Mouse (Mus musculus): Measurements from ENCODE around the gene Gmds. TPM values are rescaled to one million over a fixed set of nuclear protein-coding genes. Genes with fewer than 3 reads are reported as not detected.

Gmds gene
- total and polyA plus RNA-seq, 2 experiments from 2014 or later, result 13.7 to 31.9 TPM

DNA sequence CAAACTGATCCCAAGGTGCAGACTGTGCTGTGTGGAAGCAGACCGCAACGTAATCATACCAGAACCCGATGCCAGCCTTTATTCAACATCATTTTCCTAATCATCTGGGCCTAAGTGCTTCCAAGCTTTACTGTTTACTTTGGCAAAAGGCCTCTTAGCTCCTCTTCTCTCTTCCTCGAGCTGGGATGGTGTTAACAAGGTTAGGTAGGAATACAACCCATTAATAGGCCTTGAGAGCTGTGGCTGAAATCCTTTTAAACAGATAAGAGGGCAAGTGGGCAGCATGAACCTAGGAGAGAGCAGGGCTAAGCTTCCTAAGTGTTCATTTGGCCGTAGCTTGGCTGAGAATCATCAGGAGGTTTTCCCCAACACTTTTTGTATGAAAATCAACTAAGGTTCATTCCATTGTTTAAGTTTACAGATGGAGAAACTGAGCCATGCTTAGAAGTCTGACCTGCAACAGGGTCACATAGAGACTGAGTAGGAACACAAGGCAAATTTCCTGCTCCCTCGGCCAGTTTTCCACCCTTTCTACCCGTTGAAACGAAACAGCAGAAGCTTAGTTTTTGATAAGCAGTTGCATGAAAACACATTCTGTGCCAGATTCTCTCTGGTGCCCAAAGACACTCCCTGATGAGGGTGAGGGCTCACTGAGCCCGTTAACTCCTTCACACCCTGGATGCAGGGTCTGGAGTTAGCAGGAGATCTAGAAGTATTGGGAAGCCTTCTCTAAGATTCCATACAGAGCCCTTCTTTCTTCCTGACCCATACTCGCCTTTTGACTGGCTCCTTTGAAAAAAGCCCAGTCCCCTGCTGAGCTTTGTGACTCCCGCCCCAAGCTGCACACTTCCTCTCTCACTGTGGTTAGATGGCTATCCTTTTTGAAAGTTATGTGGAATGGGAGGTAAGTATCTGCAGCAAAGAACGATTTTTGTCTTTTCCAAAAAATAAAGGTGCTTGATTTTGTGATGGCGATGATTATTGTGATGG, 379.9 kb downstream of the Gmds start:
- 52% methylated on average over 13 of the region's 13 CpGs for WGBS
- TF ChIP-seq CTCF (IDR thresholded peaks at IDR 0.05; ENCODE audit: low read depth), result no peak
- no peaks in the 10 kb centered on the region for H3K36me3 ChIP-seq (ENCODE audit: insufficient read depth, low read length)
- H3K27me3 ChIP-seq (ENCODE audit: insufficient read depth, low read length), result no peaks in the 10 kb centered on the region
- H3K4me2 ChIP-seq (ENCODE audit: low read depth, low read length), result no peak overlapping the region
- H3K27ac ChIP-seq, result 0 out of 2 replicates have a peak overlapping the region, but pooled peaks have one; percentile 17
- no peak overlapping the region for H3K9ac ChIP-seq (replicated peaks; ENCODE audit: low read length)
- peaks cover 5% of the 10 kb centered on the region; the same call in 1 of the 2 replicates for H3K4me1 ChIP-seq (ENCODE audit: insufficient read depth, low read length)
- no peaks in the 10 kb centered on the region for H3K9me3 ChIP-seq (ENCODE audit: low read length)
- ATAC-seq (no peak), DNase-seq (ENCODE audit: low spot score) (peak; percentile 2)
- H3K4me3 ChIP-seq (ENCODE audit: low read length), result no peak overlapping the region

DNA sequence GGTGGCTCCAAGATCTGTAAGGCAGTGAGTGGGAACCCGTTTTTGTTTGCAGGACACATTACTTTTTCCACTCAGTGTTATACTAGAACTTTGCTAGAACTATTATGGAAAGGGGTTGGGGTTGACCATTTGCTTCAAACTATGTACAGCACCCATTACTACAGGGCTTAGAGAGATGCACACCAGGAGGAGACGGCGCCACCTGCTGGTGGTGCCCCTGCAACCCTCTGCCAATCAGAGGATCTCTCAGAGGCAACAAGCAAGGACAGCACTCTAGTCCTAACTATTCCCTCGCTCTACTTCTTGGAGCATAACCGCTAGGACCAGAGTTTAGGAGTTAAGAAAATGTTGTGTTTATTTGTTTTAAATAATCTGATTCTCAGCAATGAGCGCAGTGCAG, 382.0 kb downstream of the Gmds start:
- no peak overlapping the region for H3K4me2 ChIP-seq (ENCODE audit: low read depth, low read length)
- peak; percentile 47 for TF ChIP-seq CTCF (IDR thresholded peaks at IDR 0.05; ENCODE audit: low read depth)
- no peak overlapping the region for H3K9ac ChIP-seq (replicated peaks; ENCODE audit: low read length)
- H3K4me1 ChIP-seq (ENCODE audit: insufficient read depth, low read length), result peaks cover 5% of the 10 kb centered on the region; the same call in 1 of the 2 replicates
- no peaks in the 10 kb centered on the region for H3K36me3 ChIP-seq (ENCODE audit: insufficient read depth, low read length)
- H3K9me3 ChIP-seq (ENCODE audit: low read length), result no peaks in the 10 kb centered on the region
- no peaks in the 10 kb centered on the region for H3K27me3 ChIP-seq (ENCODE audit: insufficient read depth, low read length)
- DNase-seq (ENCODE audit: low spot score), result no peak
- ATAC-seq, result no peak
- 84% methylated on average over 6 of the region's 6 CpGs for WGBS
- H3K27ac ChIP-seq, result no peak overlapping the region
- H3K4me3 ChIP-seq (ENCODE audit: low read length), result no peak overlapping the region

DNA sequence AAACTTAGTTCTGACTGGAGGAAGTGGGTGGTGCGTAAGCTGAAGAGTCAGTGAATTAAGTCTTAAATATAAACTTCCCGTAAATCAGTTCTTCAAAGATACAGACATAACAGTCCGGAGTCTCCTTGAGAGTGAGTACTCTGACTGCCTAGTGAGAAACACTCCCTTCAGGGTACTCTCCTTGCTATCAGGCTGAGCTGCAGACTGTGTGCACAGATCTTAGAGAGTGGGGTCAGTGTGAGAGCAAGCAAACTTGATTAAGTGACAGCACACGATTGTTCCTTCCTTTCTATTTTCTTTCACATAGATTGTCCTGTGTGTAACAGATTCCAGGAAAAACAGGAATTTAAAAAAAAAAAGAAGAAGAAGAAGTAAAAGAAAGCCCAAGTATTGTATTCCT, 382.4 kb downstream of the Gmds start:
- H3K27ac ChIP-seq, result no peak overlapping the region
- H3K9me3 ChIP-seq (ENCODE audit: low read length), result no peaks in the 10 kb centered on the region
- no peak overlapping the region for H3K4me3 ChIP-seq (ENCODE audit: low read length)
- TF ChIP-seq CTCF (IDR thresholded peaks at IDR 0.05; ENCODE audit: low read depth), result no peak
- H3K4me1 ChIP-seq (ENCODE audit: insufficient read depth, low read length), result peaks cover 5% of the 10 kb centered on the region; the same call in 1 of the 2 replicates
- DNase-seq (ENCODE audit: low spot score) (no peak), ATAC-seq (no peak)
- H3K27me3 ChIP-seq (ENCODE audit: insufficient read depth, low read length), result no peaks in the 10 kb centered on the region
- H3K9ac ChIP-seq (replicated peaks; ENCODE audit: low read length), result no peak overlapping the region
- no peaks in the 10 kb centered on the region for H3K36me3 ChIP-seq (ENCODE audit: insufficient read depth, low read length)
- WGBS, result 83% methylated on average over 4 of the region's 4 CpGs
- H3K4me2 ChIP-seq (ENCODE audit: low read depth, low read length), result no peak overlapping the region

DNA sequence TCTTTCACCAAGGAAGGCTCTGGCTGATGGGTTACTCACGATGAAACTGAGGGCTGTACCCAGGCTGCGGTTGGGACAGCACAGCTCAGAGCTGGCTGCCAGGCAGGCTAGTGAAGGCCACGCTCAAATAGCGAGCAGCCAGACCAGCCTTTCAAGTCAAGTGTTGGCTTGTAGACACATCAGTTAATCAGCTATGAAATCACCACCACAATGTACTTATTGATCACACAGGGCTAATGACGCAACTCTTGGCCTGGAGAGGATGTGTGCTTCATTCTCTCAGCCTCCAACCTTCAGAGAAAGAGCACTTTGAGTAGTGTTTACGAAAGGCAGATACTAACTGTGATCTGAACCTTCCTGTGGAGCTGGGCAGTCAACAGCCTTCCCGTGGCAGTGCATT, 383.4 kb downstream of the Gmds start:
- no peak overlapping the region for H3K9ac ChIP-seq (replicated peaks; ENCODE audit: low read length)
- peak; percentile 83 for ATAC-seq

DNA sequence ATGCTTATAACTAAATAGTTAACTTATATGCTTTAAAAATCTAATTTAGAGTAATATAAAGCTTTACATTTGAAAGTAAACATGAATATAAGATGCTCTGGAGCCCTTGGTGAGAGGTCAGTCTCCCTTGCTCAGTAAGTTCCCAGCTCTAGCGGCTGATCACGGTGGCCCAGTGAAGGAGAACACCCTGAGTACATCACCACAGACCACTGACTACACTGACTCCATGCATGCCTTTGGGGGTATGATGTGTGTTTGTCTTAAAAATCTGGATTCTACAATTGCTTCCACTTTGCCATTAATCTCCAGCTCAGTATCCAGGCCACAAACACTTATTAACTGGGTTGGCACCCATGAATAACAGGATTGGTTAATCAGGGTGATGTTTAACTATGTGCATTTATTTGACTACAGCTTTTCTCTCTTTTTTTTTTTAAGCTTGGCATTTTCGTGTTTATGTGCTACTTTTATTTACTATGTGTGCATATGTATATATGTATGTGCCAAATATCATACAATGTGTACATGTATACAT, 393.8 kb downstream of the Gmds start:
- Histone ChIP-seq H3K4me2 (ENCODE audit: low read depth, low read length) (no peak overlapping the region), H3K4me1 (ENCODE audit: insufficient read depth, low read length) (no peaks in the 10 kb centered on the region), H3K4me3 (ENCODE audit: low read length) (no peak overlapping the region), H3K36me3 (ENCODE audit: insufficient read depth, low read length) (no peaks in the 10 kb centered on the region), H3K9ac (replicated peaks; ENCODE audit: low read length) (no peak overlapping the region), H3K27me3 (ENCODE audit: insufficient read depth, low read length) (no peaks in the 10 kb centered on the region), H3K9me3 (ENCODE audit: low read length) (no peaks in the 10 kb centered on the region), H3K27ac (no peak overlapping the region)
- TF ChIP-seq CTCF (IDR thresholded peaks at IDR 0.05; ENCODE audit: low read depth), result no peak
- DNase-seq (ENCODE audit: low spot score), result no peak
- 81% methylated on average over 3 of the region's 3 CpGs for WGBS
- ATAC-seq, result no peak

More for the DNA sequence above, 383.4 kb downstream of the Gmds start:
- no peaks in the 10 kb centered on the region for H3K27me3 ChIP-seq (ENCODE audit: insufficient read depth, low read length)
- WGBS, result 37% methylated on average over 7 of the region's 7 CpGs
- DNase-seq (ENCODE audit: low spot score), result peak; percentile 24
- H3K27ac ChIP-seq, result no peak overlapping the region
- no peak for TF ChIP-seq CTCF (IDR thresholded peaks at IDR 0.05; ENCODE audit: low read depth)
- no peaks in the 10 kb centered on the region for H3K36me3 ChIP-seq (ENCODE audit: insufficient read depth, low read length)
- H3K9me3 ChIP-seq (ENCODE audit: low read length), result no peaks in the 10 kb centered on the region
- no peak overlapping the region for H3K4me3 ChIP-seq (ENCODE audit: low read length)
- H3K4me1 ChIP-seq (ENCODE audit: insufficient read depth, low read length), result peaks cover 5% of the 10 kb centered on the region; the same call in 1 of the 2 replicates
- no peak overlapping the region for H3K4me2 ChIP-seq (ENCODE audit: low read depth, low read length)

DNA sequence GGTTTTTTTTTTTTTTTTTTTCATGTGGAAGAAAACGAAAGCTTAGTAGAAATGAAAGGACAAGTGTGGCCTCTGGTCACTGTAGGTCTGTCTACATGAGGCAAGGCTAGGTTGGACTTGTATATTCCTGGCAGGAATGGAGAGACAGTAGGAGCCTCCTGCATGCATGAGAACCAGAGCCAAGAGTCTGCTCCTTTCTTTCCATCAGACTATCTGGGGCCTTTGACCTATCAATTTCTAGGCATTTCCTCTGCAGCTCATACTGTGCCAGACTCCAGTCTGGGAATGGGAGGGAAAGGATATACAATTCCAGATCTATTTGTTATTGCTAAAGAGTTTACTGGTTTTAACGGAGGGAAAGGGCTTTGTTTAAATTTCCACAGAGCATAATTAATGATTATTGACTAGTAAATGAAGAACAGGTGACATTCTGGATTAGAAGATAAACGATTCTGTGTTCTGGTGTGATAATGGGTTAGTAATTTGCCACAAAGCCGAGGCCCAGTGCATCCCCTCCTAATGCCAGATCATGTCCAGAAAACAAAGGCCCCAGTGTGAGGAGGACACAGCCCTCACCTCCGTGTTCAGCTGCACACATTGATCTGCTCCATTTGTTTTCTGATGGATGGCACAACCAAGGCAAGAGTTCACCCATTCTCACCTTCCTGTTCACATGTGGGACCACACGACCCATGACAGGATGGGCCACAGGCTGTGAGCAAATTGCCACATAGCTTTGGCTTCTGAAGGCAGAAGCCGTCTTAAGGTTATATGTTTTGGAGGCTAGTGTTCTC, 394.9 kb downstream of the Gmds start:
- WGBS, result 47% methylated on average over 7 of the region's 7 CpGs
- Histone ChIP-seq H3K27ac (no peak overlapping the region), H3K36me3 (ENCODE audit: insufficient read depth, low read length) (no peaks in the 10 kb centered on the region), H3K4me1 (ENCODE audit: insufficient read depth, low read length) (no peaks in the 10 kb centered on the region), H3K4me2 (ENCODE audit: low read depth, low read length) (no peak overlapping the region), H3K9me3 (ENCODE audit: low read length) (no peaks in the 10 kb centered on the region), H3K9ac (replicated peaks; ENCODE audit: low read length) (no peak overlapping the region), H3K27me3 (ENCODE audit: insufficient read depth, low read length) (no peaks in the 10 kb centered on the region), H3K4me3 (ENCODE audit: low read length) (no peak overlapping the region)
- DNase-seq (ENCODE audit: low spot score), result no peak
- ATAC-seq, result no peak
- TF ChIP-seq CTCF (IDR thresholded peaks at IDR 0.05; ENCODE audit: low read depth), result no peak
